ENCODE assay signal across 13 mouse cellular contexts in the genomic region with DNA sequence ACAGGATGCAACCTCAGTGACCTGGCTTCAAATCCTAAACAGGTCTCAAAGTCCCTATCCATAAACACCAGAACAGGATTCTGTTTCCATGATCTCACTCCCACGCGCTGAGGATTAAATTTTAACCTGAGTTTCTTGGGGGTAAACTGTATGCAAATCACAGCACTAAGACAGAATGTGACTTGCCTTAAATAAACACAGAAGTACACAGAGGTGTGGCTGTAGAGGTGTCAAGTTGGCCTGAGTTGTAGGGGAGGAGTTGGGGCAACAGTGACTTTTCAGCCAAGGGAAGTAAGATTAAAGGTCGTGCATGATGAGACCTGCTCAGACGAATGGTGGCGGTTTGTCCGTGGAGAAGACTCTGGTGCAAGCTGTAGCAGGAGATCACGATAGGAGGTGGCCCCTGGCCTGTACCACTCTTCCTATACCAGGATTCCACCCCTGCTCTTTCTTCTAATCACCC. TPM values are rescaled to one million over a fixed set of nuclear protein-coding genes. Genes with fewer than 3 reads are reported as not detected.
DNase-seq lines count a peak whose midpoint lies in the region; ATAC-seq lines count a peak whose summit lies in the region.
"Had no signal": no experiment of that assay in that cellular context is flagged by ENCODE, and none has a peak within 500 bp of the region (broad histone marks: within the 10 kb centered on the region; RNA-seq: fewer than 3 reads in every experiment).

No protein-coding gene starts in this region.

- no peak overlapping the region for H3K27ac ChIP-seq in forebrain, embryonic 12.5 days
- H3K27ac ChIP-seq: limb, embryonic 12.5 days had no signal

- 94% methylated on average over 7 of the region's 7 CpGs for WGBS in forebrain, embryonic 12.5 days

- intact Hi-C loops in heart, postnatal 10 days (cut with DNase I) = no loop called here

- H3K27me3 ChIP-seq in forebrain, embryonic 12.5 days = no peaks in the 10 kb centered on the region
- H3K27me3 ChIP-seq: CH12.LX; limb, embryonic 12.5 days had no signal

- H3K4me3 ChIP-seq in forebrain, embryonic 12.5 days (replicated peaks) = no peak overlapping the region
- H3K4me3 ChIP-seq: erythroblast, embryonic 14.5 days; limb, embryonic 12.5 days had no signal

- no peaks in the 10 kb centered on the region for H3K36me3 ChIP-seq in forebrain, embryonic 12.5 days (replicated peaks)
- H3K36me3 ChIP-seq: limb, embryonic 12.5 days had no signal

- peak; percentile 41 for ATAC-seq in inflammation-experienced regulatory T-cells, adult 6 months
- peak; percentile 62 for ATAC-seq in monocyte, adult 5-6 weeks (replicated peaks; ENCODE audit: insufficient number of reproducible peaks, low FRiP score, low TSS enrichment, poor library complexity, severe bottlenecking)
- no peak for ATAC-seq in cerebellum, adult (ENCODE audit: insufficient number of reproducible peaks, low FRiP score, low TSS enrichment)
- no peak for ATAC-seq in forebrain, embryonic 12.5 days (ENCODE audit: low FRiP score)

- no peaks in the 10 kb centered on the region for H3K9me3 ChIP-seq in forebrain, embryonic 12.5 days
- H3K9me3 ChIP-seq: limb, embryonic 12.5 days had no signal

- no peak overlapping the region for H3K9ac ChIP-seq in forebrain, embryonic 12.5 days
- H3K9ac ChIP-seq: limb, embryonic 12.5 days had no signal

- no peak overlapping the region for H3K4me2 ChIP-seq in forebrain, embryonic 12.5 days
- H3K4me2 ChIP-seq: limb, embryonic 12.5 days had no signal

- H3K4me1 ChIP-seq in forebrain, embryonic 12.5 days = no peaks in the 10 kb centered on the region
- H3K4me1 ChIP-seq: limb, embryonic 12.5 days had no signal

- DNase-seq in heart, postnatal 10 days = peak; percentile 21 to 30
- DNase-seq in heart, adult 9 months (ENCODE audit: low spot score in 2 of 2) = no peak
- DNase-seq in kidney, postnatal 36 days = peak; percentile 75 to 93
- no peak for DNase-seq in left cerebral cortex, adult 11 months (ENCODE audit: low spot score)
- DNase-seq: gastrocnemius, postnatal 14 days; retina, postnatal 1 day had no signal

RNA-seq across cellular contexts. Expression of gene Slc12a3, which starts 25.1 kb away (rescaled TPM):
- under 1 TPM in 1 of 2 experiments, not detected in 1; 0.38 TPM for total RNA-seq in heart, postnatal 10 days (2021)
- under 1 TPM in 1 of 3 experiments, not detected in 2; 0.20 TPM for polyA plus RNA-seq in inflammation-experienced regulatory T-cells, adult 6 months (2017; shearing (Covaris generic))
- 0.49 to 1.2 TPM in 2 of 3 replicates, not detected in the other for total RNA-seq in monocyte, adult 5-6 weeks (2017)
- 0.10 TPM in 1 of 2 replicates, not detected in the other for polyA plus RNA-seq in forebrain, embryonic 12.5 days (2016; fragmentation: Nextera tagmentation; extraction: Ambion mirVana)
- total RNA-seq: gastrocnemius, postnatal 14 days had no signal
- polyA plus RNA-seq: erythroblast, embryonic 14.5 days; limb, embryonic 12.5 days had no signal

RNA-seq across cellular contexts. Expression of gene Herpud1, which starts 32.1 kb away (rescaled TPM):
- 100 to 1,000 TPM in 1 of 2 experiments, 10 to 100 TPM in 1; 80.4 to 138 TPM for total RNA-seq in heart, postnatal 10 days (2021)
- polyA plus RNA-seq in inflammation-experienced regulatory T-cells, adult 6 months (2017; shearing (Covaris generic)) = 100 to 1,000 TPM in 2 of 3 experiments, 10 to 100 TPM in 1; 75.9 to 149 (median 110) TPM
- 155 to 165 TPM (median 163 TPM) in 3 replicates for total RNA-seq in monocyte, adult 5-6 weeks (2017)
- polyA plus RNA-seq in forebrain, embryonic 12.5 days (2016; fragmentation: Nextera tagmentation; extraction: Ambion mirVana) = 52.0 and 58.0 TPM in 2 replicates

Comparison
In these comparisons a context has a peak if more than half of its experiments do, and no peak if none do; other contexts are left out.
1. DNase-seq: peak in heart, postnatal 10 days (2 of 2) and kidney, postnatal 36 days (2 of 2); none in heart, adult 9 months (0 of 2) and left cerebral cortex, adult 11 months (single experiment).
2. ATAC-seq: peak in inflammation-experienced regulatory T-cells, adult 6 months (single experiment) and monocyte, adult 5-6 weeks (single experiment); none in cerebellum, adult (single experiment) and forebrain, embryonic 12.5 days (single experiment).